Mouse (Mus musculus): Measurements from ENCODE around the gene Cacna2d3. TPM values are rescaled to one million over a fixed set of nuclear protein-coding genes. Genes with fewer than 3 reads are reported as not detected.
A peak's percentile ranks its signal among the peaks of the same experiment; 100 is the strongest.

Gene Cacna2d3
- polyA plus RNA-seq, 1 experiment from 2014 or later, result 0.99 TPM

DNA sequence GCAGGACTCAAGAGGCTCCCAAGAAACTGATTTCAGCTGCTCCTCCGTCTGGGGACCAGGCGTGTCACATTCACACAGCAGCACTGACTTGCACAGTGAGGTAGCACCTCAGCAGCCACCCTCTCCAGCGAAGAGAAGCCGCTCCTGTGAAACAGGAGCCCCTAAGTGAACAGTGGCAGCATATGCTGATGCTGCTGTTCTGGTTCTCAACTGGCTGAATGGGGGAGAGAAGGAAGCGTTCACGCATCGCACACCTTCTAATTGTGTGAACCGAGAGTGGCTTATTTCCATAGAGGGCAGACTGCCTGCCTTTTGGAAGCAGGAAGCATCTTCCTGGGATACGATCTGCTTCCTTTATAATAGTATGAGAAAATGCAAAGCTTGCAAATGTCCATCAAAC lies 5.9 kb upstream of the Cacna2d3 start:
- Histone ChIP-seq H3K36me3 (ENCODE audit: control insufficient read depth, insufficient read depth) (no peaks in the 10 kb centered on the region), H3K9me3 (ENCODE audit: control insufficient read depth) (no peaks in the 10 kb centered on the region), H3K9ac (ENCODE audit: low read depth, low read length) (no peak overlapping the region), H3K27ac (ENCODE audit: low read depth, low read length) (no peak overlapping the region), H3K27me3 (replicated peaks; ENCODE audit: control insufficient read depth, insufficient read depth, low read length) (peaks cover 27% of the 10 kb centered on the region), H3K4me2 (replicated peaks; ENCODE audit: low read depth) (no peak overlapping the region), H3K4me1 (replicated peaks; ENCODE audit: control insufficient read depth, insufficient read depth, low read length) (no peaks in the 10 kb centered on the region), H3K4me3 (ENCODE audit: low read depth, low read length) (no peak overlapping the region)
- TF ChIP-seq CTCF (IDR thresholded peaks at IDR 0.05; ENCODE audit: low read depth), result no peak
- WGBS, result 73% methylated on average over 9 of the region's 9 CpGs
- no peak for ATAC-seq

DNA sequence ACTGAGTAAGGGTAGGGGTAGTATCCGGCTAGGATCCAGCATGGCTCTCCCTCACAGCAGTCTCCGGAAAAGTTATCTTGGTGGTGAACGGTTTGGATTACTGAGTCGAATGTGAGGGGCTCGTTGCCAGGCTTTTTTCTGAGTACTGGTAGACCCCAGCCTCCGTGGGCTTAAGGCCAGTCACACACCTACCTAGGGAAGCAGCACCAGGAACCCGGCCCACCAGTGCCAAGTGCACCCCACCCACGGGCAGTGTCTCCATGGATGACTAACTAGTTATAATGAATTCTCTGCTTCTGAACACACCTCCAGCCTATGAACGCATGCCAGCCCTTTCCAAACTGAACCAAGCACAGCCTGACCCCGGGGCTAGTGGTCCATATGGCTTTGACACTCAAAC lies 1.6 kb upstream of the Cacna2d3 start:
- 12% methylated on average over 10 of the region's 10 CpGs for WGBS
- no peak overlapping the region for H3K9ac ChIP-seq (ENCODE audit: low read depth, low read length)
- peak overlapping the region; percentile 60 for H3K4me3 ChIP-seq (ENCODE audit: low read depth, low read length)

DNA sequence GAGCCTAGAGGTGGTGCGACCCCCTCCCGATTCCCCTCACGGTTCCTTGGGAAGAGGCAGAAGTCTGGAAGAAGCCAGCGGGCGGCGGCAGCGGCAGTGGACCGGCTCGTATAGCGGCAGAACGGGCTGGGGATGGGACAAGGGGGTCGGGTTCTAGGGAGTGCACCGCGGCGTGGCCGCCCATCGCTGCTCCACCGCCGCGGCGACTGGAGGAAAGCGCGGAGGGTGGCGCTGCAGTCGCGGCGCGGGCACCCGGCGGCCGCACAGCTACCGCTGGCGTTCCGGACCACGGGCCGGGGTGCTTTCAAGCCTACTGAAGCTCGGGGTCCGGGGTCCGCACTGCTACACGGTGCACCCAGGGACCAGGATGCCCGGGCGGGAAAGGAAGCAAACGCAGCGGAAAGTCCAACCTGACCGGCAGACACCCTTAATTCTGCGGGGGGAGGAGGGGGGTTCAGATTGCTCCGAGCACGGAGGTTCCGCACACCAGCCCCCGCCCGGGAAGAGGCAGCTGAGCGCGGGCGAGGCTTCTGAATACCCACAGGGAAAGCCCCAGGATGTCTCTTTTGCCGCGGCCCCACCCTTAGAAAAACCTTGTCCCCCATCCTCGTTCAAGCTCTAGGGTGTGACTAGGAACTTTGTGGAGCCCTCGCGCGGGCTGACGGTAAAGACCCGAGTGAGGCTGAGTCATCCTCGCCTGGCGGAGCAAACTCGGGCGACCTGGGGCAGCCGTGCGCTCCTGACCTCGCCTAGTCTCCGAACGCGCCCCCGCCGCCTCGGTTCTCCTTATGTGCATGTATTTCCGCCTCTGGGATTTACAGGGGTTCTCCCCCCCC lies 940 bp upstream of the Cacna2d3 start:
- 0 out of 2 replicates have a peak overlapping the region, but pooled peaks have one; percentile 18 for H3K9ac ChIP-seq (ENCODE audit: low read depth, low read length)
- TF ChIP-seq CTCF (IDR thresholded peaks at IDR 0.05; ENCODE audit: low read depth), result peak; percentile 38
- no peaks in the 10 kb centered on the region for H3K4me1 ChIP-seq (replicated peaks; ENCODE audit: control insufficient read depth, insufficient read depth, low read length)
- peak overlapping the region; percentile 60 for H3K4me3 ChIP-seq (ENCODE audit: low read depth, low read length)
- no peaks in the 10 kb centered on the region for H3K9me3 ChIP-seq (ENCODE audit: control insufficient read depth)
- peak overlapping the region; percentile 93 for H3K4me2 ChIP-seq (replicated peaks; ENCODE audit: low read depth)
- no peak for ATAC-seq
- H3K27me3 ChIP-seq (replicated peaks; ENCODE audit: control insufficient read depth, insufficient read depth, low read length), result peaks cover 67% of the 10 kb centered on the region
- H3K27ac ChIP-seq (ENCODE audit: low read depth, low read length), result no peak overlapping the region
- under 1% methylated on average over 76 of the region's 76 CpGs for WGBS
- no peaks in the 10 kb centered on the region for H3K36me3 ChIP-seq (ENCODE audit: control insufficient read depth, insufficient read depth)

More for the DNA sequence above, 1.6 kb upstream of the Cacna2d3 start:
- H3K36me3 ChIP-seq (ENCODE audit: control insufficient read depth, insufficient read depth), result no peaks in the 10 kb centered on the region
- peaks cover 68% of the 10 kb centered on the region for H3K27me3 ChIP-seq (replicated peaks; ENCODE audit: control insufficient read depth, insufficient read depth, low read length)
- no peak for ATAC-seq
- no peak overlapping the region for H3K27ac ChIP-seq (ENCODE audit: low read depth, low read length)
- no peaks in the 10 kb centered on the region for H3K9me3 ChIP-seq (ENCODE audit: control insufficient read depth)
- no peak for TF ChIP-seq CTCF (IDR thresholded peaks at IDR 0.05; ENCODE audit: low read depth)
- H3K4me1 ChIP-seq (replicated peaks; ENCODE audit: control insufficient read depth, insufficient read depth, low read length), result no peaks in the 10 kb centered on the region
- peak overlapping the region; percentile 93 for H3K4me2 ChIP-seq (replicated peaks; ENCODE audit: low read depth)

DNA sequence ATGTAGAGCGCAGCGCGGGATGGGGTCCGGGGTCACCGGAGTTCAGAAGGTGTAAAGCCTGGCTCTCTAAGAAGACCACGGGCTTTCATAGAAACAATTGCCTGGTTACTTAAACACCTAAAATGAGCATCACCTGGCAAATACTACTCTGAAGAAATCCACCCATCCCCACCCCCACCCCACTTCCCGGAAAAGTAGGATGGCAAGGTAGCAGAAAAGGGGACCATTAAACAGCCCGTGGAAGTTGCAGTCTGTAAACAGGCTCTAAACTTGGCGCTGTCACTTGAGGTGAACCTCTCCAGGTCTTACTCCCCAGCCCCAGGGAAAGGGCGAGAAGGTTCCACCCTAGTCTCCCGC lies 555 bp downstream of the Cacna2d3 start:
- Histone ChIP-seq H3K9ac (ENCODE audit: low read depth, low read length) (no peak overlapping the region), H3K27ac (ENCODE audit: low read depth, low read length) (no peak overlapping the region), H3K27me3 (replicated peaks; ENCODE audit: control insufficient read depth, insufficient read depth, low read length) (peaks cover 64% of the 10 kb centered on the region), H3K4me1 (replicated peaks; ENCODE audit: control insufficient read depth, insufficient read depth, low read length) (no peaks in the 10 kb centered on the region), H3K4me3 (ENCODE audit: low read depth, low read length) (peak overlapping the region; percentile 60), H3K36me3 (ENCODE audit: control insufficient read depth, insufficient read depth) (no peaks in the 10 kb centered on the region), H3K9me3 (ENCODE audit: control insufficient read depth) (no peaks in the 10 kb centered on the region), H3K4me2 (replicated peaks; ENCODE audit: low read depth) (peak overlapping the region; percentile 93)
- 2% methylated on average over 11 of the region's 11 CpGs for WGBS
- TF ChIP-seq CTCF (IDR thresholded peaks at IDR 0.05; ENCODE audit: low read depth), result no peak
- no peak for ATAC-seq

DNA sequence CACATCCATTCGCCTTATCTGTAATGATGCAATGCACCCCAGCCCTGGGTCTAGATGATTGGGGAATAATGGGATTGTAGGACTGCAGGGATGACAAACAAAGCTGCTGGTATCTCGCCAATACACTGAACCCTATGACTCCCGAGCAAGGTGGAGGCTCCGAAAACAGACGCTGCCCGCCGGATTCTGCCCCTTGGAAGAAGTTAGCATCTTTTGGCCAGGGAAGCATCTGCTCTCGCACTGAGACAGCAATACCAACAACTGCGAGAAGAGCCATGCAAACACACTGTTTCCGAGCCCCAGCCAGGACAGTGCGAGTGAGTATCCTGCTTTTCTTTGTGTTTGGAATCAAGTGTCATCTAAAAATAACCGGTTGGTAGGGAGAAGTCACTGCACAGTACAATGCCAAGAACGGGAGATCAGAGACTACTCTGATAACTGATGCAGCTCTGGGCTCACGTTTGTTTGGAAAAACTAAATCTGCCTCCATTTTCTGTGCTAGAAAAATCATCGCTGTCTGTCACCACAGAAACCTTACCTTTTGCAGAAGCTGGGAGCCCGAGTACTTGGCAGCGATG lies 1.2 kb downstream of the Cacna2d3 start:
- no peak overlapping the region for H3K27ac ChIP-seq (ENCODE audit: low read depth, low read length)
- no peak for ATAC-seq
- no peak overlapping the region for H3K4me3 ChIP-seq (ENCODE audit: low read depth, low read length)
- peaks cover 64% of the 10 kb centered on the region for H3K27me3 ChIP-seq (replicated peaks; ENCODE audit: control insufficient read depth, insufficient read depth, low read length)
- 4% methylated on average over 17 of the region's 17 CpGs for WGBS
- H3K4me2 ChIP-seq (replicated peaks; ENCODE audit: low read depth), result peak overlapping the region; percentile 93; the same call in 1 of the 2 replicates
- H3K4me1 ChIP-seq (replicated peaks; ENCODE audit: control insufficient read depth, insufficient read depth, low read length), result no peaks in the 10 kb centered on the region
- H3K36me3 ChIP-seq (ENCODE audit: control insufficient read depth, insufficient read depth), result no peaks in the 10 kb centered on the region
- no peak overlapping the region for H3K9ac ChIP-seq (ENCODE audit: low read depth, low read length)
- no peaks in the 10 kb centered on the region for H3K9me3 ChIP-seq (ENCODE audit: control insufficient read depth)
- no peak for TF ChIP-seq CTCF (IDR thresholded peaks at IDR 0.05; ENCODE audit: low read depth)

DNA sequence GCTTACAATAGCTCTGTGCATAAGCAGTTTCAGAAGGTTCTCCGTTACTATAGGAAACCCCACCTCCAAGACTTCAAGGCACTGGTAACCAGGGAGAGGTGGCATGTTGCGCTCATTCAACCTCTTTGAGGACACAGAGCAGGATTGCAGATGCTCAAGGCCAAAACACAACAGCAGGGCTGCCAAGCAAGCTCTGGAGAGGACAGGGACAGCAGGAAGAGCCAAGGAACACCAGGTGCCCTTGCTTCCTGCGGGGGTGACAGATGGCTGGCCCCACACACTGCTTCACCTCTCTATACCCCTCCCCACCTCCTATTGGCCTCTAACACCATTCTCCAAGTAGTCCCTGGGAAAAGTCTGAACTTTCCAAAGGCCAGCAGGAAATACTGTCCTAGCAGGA lies 9.0 kb downstream of the Cacna2d3 start:
- Histone ChIP-seq H3K4me3 (ENCODE audit: low read depth, low read length) (no peak overlapping the region), H3K27ac (ENCODE audit: low read depth, low read length) (no peak overlapping the region), H3K4me2 (replicated peaks; ENCODE audit: low read depth) (no peak overlapping the region), H3K27me3 (replicated peaks; ENCODE audit: control insufficient read depth, insufficient read depth, low read length) (peaks cover 3% of the 10 kb centered on the region; the same call in 1 of the 2 replicates), H3K4me1 (replicated peaks; ENCODE audit: control insufficient read depth, insufficient read depth, low read length) (no peaks in the 10 kb centered on the region), H3K36me3 (ENCODE audit: control insufficient read depth, insufficient read depth) (no peaks in the 10 kb centered on the region), H3K9me3 (ENCODE audit: control insufficient read depth) (no peaks in the 10 kb centered on the region), H3K9ac (ENCODE audit: low read depth, low read length) (no peak overlapping the region)
- no peak for ATAC-seq
- no peak for TF ChIP-seq CTCF (IDR thresholded peaks at IDR 0.05; ENCODE audit: low read depth)
- WGBS, result 81% methylated on average over 3 of the region's 3 CpGs
